Mouse (Mus musculus): ENCODE measurements around the gene A4galt. TPM values are rescaled to one million over a fixed set of nuclear protein-coding genes. Genes with fewer than 3 reads are reported as not detected.
"Not testable (repeated sequence)": the region's sequence is repeated elsewhere in the genome, so short reads cannot be mapped to it uniquely, and the experiment has no call there.

A4galt gene
- total RNA-seq, 2 experiments from 2014 or later = 0.34 TPM; not detected in 1

DNA sequence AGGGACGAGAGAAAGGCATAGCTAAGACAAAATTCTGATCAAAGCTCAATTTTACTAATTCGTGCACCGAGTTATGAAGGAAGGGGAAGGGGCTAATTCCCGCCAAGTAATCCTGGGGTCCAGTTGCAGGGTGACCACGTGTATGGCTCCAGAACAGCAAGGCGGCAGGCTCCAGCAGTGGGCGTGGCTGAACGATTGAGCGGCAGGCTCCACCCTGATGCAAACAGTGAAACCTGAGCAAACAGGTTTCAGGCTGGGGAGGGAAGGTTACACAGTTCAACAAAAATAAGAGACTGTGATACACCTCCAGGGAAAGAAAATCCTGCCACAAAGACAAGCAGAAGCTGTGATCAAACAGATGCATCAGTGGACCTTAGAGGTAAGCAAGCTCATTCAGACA, 19.6 kb upstream of the A4galt start:
- not testable (repeated sequence) for ATAC-seq (replicated peaks; ENCODE audit: low FRiP score, poor library complexity, severe bottlenecking)

DNA sequence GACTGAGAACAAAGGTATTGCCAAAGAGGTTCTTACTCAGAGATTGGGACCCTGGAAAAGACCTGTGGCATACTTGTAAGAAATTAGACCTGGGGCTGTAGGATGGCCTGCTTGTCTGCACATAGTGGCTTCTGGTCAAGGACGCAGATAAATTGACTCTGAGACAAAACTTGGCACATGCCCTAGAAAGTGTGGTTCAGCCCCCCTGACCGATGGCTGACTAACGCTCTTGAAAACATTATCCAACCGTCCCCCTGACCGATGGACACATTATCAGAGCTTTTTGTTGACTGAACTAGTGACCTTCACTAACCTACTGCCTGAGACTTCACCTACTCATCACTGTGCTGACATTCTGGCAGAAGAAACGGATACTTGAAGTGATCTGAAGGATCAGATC, 18.4 kb upstream of the A4galt start:
- ATAC-seq (replicated peaks; ENCODE audit: low FRiP score, poor library complexity, severe bottlenecking) = not testable (repeated sequence)

DNA sequence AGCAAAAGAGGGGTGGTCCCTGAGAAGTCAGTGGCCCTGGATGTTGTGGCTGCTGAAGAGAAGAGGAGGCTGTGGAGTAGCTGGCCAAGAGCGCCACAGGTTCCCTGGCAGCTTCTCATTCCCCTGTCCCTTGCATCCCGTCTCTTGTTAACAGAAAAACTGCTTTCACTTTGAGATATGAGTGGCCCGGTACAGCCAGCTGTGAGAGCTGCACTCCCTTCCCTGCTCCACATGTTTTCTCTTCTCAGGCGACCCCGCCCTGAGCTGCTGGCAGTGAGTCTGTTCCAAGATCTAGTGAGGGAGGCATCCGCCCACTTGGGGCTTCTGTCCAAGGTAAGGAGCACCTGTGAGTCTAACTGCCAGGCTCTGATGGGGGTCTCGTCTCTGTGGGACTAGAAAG, 16.9 kb upstream of the A4galt start:
- ATAC-seq (replicated peaks; ENCODE audit: low FRiP score, poor library complexity, severe bottlenecking) = not testable (repeated sequence)

DNA sequence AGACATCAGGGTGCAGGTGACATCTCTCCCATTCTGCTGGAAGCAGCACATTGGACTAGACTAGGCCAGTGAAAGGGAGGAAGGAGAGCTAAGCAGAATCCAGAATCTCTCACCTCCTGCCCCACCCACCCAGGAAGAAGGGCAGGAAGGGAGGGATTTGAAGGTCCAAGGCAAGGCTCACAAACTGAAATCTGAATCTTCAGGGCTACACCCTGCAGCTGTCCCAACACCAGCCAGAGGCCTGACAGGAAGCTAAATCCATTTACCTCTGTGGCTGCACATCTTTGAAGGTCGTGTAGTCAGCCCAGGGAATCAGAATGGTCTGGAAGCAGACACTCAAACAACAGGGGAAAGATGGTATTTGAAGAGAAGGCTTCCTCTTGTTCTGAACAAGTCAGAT, 13.7 kb upstream of the A4galt start:
- ATAC-seq (replicated peaks; ENCODE audit: low FRiP score, poor library complexity, severe bottlenecking) = no peak

DNA sequence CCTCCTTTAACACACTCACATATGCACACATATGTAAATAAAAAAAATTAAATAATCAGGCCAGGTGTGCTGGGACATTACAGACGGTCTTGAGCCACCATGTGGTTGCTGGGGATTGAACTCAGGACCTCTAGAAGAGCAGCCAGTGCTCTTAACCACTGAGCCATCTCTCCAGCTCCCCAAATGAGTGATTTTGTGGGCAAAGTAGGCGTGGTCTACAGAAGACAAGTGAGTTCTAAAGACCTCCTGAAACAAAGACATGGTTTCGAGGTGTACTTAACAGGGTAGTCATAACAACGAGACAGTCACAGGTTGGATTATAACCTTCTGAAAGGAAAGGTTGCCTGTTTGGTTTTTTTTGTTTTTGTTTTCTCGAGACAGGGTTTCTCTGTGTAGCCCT, 11.8 kb upstream of the A4galt start:
- no peak for ATAC-seq (replicated peaks; ENCODE audit: low FRiP score, poor library complexity, severe bottlenecking)

DNA sequence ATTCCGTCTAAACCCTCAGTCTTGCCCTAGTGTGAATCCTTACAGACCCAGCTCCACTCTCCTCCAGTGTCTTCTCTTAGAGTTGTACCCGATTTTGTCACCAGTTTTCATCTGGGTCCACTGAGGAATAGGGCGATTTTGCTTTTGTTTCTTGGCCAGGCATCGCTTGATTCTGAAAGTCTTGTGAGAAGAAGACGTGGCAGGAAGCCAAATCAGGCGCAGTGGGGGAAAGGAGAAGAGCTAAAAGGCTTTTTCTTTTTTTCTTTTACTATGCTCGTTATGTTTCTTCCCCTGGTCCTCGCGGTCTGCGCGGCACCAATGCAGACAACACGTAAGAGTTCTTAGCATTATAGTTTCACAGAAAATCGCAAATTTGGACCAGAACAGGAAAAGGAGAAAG, 6.3 kb upstream of the A4galt start:
- ATAC-seq (replicated peaks; ENCODE audit: low FRiP score, poor library complexity, severe bottlenecking) = no peak

DNA sequence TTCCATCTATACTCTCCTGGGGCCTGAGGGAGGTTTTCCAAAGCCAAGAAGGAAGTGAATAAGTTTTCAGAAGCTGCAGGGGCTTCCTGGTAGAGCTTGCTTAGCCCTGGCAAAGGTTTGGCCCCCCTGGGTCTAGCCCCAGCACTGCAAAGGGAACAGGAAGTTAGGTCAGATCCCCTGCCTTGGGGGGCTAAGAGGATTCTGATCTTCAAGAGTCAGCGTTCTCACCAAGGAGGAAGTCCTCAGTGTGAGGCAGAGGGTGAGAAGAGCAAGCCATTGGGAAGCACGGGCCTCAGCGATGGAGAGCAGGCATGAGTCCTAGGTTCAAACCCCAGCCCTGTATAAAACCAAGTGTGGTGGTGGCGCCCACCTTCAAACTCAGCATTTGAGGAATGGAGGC, 4.9 kb upstream of the A4galt start:
- ATAC-seq (replicated peaks; ENCODE audit: low FRiP score, poor library complexity, severe bottlenecking) = no peak

DNA sequence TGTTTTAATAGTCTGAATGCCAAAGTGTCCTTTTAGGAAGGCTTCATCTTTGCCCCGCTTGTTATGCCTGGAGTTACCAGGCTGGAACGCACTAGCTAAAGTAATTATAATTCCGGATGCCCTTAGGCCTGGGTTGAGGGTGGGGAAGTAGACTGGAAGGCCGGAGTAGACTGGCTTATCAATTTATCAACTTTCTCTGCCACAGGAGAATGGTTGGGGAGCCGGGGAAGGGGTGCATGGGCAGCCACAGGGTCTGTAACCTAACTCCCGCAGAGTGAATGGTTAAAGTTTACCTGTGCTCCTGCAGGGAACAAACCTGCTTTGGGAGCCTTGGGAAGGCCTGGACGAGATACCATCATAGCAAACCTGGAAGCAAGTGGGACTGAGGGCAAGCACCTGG, 4.4 kb upstream of the A4galt start:
- ATAC-seq (replicated peaks; ENCODE audit: low FRiP score, poor library complexity, severe bottlenecking) = no peak

DNA sequence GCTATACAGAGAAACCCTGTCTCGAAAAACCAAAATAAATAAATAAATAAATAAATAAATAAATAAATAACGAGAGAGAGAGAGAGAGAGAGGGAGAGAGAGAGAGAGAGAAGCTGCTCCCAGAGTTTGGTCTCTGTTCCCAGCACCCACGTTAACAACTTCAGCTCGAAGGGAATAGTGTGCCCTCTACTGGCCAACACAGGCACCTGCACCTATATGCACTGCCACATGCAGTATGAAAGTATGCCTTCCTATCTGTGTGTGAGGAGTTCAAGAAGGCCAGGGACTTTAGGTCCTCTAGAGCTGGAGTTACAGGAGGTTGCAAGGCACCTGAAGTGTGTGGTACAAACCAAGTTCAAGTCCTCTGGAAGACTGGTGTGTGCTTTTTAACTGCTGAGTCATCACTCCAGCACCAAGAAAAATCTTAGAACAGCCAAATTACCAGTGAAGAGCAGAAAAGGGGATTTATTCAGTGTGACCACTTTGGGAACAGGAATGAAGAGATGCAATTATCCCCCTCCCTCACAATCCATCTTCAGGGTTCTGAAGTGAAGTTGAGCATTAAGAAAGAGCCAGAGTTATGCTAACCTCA, 3.7 kb upstream of the A4galt start:
- ATAC-seq (replicated peaks; ENCODE audit: low FRiP score, poor library complexity, severe bottlenecking) = no peak

DNA sequence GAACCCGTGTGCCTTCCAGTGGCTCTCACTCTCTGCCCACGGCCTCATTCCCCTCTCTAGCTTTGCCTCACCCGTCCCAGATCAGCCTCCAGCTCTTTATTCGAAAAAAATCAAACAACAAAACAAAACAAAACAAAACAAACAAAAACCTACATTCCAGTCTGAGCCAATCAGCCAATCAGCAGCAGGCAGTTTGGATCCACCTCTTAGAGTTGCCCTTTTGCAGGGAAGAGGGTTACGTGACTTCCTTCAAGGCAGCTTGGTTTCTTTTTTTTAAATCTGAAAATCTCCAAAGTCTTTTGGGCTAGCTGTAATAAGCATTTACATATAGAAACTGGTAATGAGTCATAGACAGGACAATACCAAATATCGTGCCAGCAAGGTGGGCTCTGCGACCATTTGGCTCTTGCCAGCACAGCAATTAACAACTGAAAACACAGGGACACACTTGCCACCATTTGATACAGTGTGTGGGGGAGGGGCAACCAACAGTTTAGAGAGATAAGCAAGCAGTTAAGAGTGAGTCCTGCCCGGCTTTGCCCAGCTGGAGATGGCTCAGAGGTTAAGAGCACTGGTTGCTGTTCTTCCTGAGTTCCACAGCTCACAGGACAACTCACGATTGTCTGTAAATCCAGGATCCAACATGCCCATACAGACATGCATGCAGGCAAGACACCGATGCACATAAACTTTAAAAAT, 2.9 kb upstream of the A4galt start:
- ATAC-seq (replicated peaks; ENCODE audit: low FRiP score, poor library complexity, severe bottlenecking) = no peak

DNA sequence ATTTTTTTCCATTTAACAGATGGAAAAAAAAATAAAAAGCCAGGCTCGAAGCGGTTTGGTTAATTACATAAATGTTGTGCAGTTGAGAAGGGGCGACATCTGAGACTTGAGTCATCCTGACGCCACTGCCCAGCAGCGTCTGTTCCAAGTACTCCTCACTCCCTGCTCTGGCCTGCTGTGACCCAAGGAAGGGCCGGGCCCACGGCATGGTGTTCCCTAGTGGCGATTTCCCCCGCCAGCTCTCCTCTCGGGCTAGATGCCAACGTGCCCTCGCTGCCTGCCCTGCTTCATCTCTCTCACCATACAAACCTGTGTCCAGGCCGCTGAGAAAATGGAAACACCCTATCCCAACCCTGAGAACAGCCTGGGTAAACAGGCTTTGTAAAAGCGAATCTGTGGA, 486 bp upstream of the A4galt start:
- no peak for ATAC-seq (replicated peaks; ENCODE audit: low FRiP score, poor library complexity, severe bottlenecking)

DNA sequence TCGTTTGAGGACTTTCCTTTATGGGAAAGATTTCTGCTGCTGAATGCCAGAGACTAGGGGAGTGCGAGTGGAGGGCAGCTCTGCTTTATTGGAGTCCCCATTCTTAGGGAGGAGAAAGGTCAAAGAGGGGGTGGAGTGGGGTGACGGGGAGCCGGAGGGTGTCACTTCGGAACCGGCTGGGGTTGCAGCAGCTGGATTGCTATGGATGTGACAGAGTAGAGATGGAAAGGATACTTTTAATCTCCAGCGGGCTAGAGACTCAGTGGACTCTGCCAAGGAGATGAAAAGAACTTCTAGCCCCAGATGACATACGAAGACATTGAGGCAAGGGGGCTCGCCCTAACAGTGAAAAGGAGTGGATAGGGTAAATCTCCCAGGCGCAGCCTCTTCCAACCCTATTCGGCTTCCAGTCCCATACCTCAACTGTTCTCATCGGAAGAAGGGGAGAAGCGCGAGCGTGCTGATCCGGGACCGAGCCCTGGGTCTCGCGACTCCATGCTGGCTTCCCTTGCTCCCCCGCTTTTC, 861 bp downstream of the A4galt start:
- ATAC-seq (replicated peaks; ENCODE audit: low FRiP score, poor library complexity, severe bottlenecking) = no peak

DNA sequence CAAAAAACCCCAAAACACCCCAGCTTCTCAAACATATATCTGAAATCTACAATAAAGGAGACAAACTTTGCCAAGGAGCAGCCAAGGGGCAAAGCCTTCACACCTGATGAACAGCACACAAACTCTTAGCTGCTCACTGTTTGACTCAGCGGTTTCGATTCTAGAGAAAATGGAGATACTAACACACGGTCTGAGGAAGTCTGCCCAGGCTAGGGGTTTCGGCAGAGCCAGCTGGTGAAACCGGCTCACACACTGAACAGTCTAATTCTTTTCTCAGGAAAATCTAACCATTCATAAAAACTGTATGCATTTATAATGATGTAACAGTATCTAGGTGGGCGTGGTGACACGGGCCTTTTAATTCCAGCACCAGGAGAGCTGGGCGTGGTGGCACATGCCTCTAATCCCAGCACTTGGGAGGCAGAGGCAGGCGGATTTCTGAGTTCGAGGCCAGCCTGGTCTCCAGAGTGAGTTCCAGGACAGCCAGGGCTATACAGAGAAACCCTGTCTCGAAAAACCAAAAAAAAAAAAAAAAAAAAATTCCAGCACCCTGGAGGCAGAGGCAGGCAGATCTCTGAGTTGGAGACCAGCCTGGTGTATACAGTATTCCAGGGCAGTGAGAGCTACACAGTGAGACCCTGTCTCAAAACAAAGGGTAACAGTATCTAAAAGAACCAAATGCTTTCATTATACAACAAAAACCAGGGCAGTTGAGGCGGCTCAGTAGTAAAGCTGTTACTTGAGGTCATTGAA, 1.9 kb downstream of the A4galt start:
- no peak for ATAC-seq (replicated peaks; ENCODE audit: low FRiP score, poor library complexity, severe bottlenecking)

DNA sequence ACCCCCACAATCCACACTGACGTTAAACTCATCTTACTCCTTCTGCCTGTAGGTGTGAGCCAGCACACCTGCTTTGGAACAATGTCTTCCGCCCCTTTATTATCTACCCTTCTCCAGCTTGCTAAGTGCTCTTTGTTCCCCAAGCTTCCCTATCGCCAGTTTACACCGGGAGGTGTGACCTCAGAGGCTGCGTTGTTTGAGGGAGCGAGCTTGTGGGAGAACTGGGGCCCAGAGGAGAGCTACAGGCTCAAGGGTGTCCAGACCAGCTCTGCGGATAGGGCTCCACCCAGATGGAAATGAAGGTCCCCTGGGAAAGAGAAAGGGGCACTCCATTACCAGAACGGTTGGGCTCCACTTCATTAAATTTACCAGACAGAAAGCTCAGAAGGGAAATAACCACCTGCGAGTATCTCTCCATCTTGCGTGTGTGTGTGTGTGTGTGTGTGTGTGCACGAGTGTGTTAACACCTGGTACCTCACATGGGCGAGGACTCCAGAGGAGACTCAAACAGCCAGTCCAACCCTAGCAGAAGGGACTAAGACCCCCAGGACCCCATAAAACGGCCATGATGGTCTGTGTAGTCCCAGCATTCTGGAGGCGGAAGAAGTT, 3.2 kb downstream of the A4galt start:
- ATAC-seq (replicated peaks; ENCODE audit: low FRiP score, poor library complexity, severe bottlenecking) = no peak

DNA sequence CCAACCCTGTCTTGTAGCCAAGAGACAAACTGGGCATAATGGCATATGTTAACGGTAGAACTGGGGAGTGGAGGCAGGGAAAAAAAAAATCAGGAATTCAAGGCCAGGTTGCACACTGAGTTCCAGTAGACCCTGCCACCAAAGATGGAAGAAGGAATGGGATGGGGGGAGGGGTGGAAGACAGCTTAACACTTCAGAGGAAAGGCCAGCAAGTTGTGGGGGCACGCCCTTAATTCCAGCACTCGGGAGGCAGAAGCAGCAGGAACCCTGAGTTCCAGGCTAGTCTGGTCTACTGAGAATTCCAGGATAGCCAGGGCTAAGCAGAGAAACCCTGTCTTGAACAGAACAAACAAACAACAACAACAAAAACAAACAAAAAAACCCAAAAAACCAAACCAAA, 7.2 kb downstream of the A4galt start:
- no peak for ATAC-seq (replicated peaks; ENCODE audit: low FRiP score, poor library complexity, severe bottlenecking)

DNA sequence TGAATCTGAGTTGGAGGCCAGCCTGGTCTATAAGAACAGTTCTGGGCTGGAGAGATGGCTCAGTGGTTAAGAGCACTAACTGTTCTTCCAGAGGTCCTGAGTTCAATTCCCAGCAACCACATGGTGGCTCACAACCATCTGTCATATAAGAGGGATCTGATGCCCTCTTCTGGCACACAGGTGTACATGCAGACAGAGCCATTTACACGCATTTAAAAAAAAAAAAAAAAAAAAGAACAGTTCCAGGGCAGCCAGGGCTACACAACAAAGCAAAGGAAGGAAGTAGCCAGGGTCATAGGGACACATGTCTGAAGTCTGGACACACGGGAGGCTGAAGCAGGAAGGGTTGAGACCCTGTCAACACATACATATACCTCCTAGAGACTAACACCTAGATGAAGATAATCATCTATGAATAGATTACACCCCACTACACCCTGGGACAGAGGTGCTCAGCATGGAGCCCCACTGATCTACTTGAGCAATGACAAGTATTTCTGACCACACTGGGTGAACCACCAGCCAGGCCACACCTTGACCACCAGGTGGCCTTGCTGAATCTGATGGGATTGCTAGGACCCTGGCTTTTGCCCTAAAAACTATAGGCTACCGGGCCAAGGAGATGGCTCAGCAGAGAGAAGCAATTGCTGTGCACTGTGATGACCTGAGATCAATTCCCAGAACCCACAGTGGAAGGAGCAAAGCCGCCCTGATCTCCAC, 9.5 kb downstream of the A4galt start:
- ATAC-seq (replicated peaks; ENCODE audit: low FRiP score, poor library complexity, severe bottlenecking) = no peak

DNA sequence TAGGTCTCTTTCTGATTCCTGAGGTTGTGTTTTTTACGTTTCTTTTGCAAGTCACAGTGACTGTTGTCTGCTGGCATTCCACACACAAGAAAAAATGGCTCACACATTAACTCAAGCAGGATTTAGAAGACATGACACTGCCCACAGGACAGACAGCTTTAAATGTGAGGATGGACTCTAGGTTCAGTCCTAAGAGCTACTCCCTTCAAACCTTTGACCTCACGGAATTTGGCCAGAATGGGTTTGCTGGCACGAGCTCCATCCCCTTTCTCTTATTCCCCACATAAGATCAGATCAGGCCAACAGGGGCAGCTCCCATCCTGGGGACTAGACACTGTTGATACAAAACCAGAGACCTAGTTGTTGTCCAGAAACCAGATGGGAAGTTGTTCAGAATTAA, 10.1 kb downstream of the A4galt start:
- no peak for ATAC-seq (replicated peaks; ENCODE audit: low FRiP score, poor library complexity, severe bottlenecking)

DNA sequence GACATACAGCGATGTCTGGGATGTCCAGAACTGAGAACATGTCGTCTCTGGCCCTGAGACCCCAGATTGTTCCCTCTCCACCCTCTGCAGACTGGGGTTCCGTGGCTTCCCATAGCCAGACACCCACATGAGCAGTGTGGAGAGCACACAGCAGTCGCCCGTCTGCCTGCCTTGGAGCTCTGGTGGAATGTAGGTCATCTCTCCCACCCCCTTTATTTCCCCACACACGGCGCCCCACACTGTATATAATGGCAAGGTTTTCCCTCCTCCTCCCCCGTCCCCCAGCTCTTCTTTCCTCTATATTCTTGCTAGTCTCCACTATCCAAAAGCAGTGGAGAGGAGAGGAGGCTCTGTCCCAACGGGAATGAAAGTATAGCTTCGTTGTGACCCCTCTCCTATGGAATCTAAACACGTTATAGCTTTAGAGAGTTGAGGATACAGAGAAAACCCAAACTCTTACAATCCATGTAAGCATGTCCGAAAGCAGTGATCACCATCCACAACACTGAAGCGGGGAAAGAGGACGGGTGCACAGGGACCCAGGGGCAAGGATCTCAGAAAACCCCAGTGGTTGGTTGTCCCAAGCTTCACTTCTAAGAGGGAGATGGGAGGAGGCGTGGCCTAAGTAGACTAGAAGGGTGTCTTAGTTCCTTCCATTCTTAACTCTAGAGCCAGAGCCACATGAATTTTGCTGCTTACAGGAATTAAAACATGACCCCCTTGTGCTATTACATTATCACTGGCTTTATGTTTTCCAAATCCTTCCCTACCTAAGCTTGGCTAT, 13.9 kb downstream of the A4galt start:
- no peak for ATAC-seq (replicated peaks; ENCODE audit: low FRiP score, poor library complexity, severe bottlenecking)

DNA sequence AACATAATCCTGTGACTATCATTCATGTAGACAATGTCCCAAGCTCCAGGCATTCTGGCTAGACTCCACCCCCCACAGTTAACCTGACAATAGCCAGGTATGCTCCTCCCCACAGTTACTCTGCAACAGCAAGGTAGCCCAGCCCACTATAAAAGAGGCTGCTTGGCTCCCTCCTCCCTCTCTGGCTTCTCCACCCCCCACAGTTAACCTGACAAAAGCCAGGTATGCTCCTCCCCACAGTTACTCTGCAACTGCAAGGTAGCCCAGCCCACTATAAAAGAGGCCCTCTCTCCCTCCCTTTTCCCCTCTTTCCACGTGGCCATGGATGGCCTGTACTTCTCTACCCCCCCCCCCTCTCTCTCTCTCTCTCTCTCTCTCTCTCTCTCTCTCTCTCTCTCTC, 14.8 kb downstream of the A4galt start:
- ATAC-seq (replicated peaks; ENCODE audit: low FRiP score, poor library complexity, severe bottlenecking) = no peak

Measured in erythroblast, adult 5-6 weeks (primary cell).